Mouse (Mus musculus) inflammation-experienced regulatory T-cells (primary cell): ENCODE measurements around the gene Rasgrf1. TPM values are rescaled to one million over a fixed set of nuclear protein-coding genes. Genes with fewer than 3 reads are reported as not detected.

ENCODE experiments used
- polyA plus RNA-seq, 2 experiments: library from polyadenylated mRNA; unstranded; fragments of 100-300 nt; shearing (Covaris generic); gene quantifications; one replicate each; pipeline ENCODE4 v1.2.1; 2017

The Rasgrf1 gene
- polyA plus RNA-seq = under 1 TPM; 0.36 to 0.56 TPM

DNA sequence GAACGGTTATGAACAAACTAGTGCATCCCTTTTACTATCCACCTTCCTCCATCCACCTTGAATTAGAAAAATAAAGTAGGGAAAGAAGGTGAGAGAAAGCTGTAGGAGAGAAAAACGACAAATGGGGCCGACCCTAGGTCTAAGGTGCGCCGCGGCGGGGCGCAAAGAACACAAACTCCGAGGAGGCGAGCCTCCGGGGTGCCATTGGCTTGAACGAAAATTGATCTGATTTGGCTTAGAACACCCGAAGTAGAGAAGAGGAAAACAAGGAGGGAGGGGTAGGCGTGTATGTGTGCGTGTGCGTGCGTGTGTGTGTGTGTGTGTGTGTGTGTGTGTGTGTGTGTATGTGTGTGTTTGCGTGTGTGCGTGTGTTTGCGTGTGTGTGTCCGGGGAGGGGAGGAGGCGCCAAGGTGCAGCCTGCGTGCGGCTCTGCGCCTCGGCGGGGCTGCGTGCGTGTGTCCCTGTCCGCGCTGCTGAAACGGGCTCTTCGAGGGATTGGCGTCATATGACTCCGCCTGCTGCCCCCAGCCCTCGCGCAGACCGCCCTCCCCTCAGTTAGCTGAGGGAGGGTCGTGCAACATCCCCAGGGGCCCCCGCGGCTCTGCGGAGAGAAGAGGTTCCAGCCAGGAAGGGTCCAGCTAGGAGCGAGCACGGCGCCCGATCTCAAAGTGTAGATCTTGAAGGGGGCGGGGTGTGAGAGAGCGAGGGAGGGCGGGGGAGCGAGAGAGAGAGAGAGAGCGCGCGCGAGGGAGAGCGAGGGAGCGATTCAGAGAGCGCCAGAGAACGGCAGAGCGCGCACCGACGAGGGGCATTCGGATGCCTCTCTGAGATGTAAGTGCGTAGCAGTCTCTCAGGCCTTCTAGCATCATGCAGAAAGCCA, at the start of gene Rasgrf1:
TSS of gene Rasgrf1 (plus strand) at position 778 of the 880 bp plus-strand sequence.

GRCm38 (mm10) chr9:90053852-90054251, 144.1 kb downstream of the Rasgrf1 start, which contains the start of gene Ctsh:
Gene Ctsh (plus strand): TSS chr9:90054152.

Other genes starting within 250 kb of the Rasgrf1 start
- gene Tmed3, start 204.8 kb upstream of the Rasgrf1 start, polyA plus RNA-seq = 10 to 100 TPM; 44.5 to 47.9 TPM
- gene Ankrd34c, start 171.4 kb upstream of the Rasgrf1 start, polyA plus RNA-seq = under 1 TPM; 0.23 to 0.47 TPM
- 10 to 100 TPM in 1 of 2 experiments, 1 to 10 TPM in 1; 9.0 to 16.6 TPM for gene Ctsh, start 144.2 kb downstream of the Rasgrf1 start, polyA plus RNA-seq
- 100 to 1,000 TPM; 309 to 329 TPM for gene Morf4l1, start 204.9 kb downstream of the Rasgrf1 start, polyA plus RNA-seq